Mouse (Mus musculus) intestine, embryonic 14.5 days (tissue): ENCODE measurements around the gene Ascc1. TPM values are rescaled to one million over a fixed set of nuclear protein-coding genes. Genes with fewer than 3 reads are reported as not detected.

Experiments
- ATAC-seq: fragments of 200-750 bp; cut with Nextera tagmentation; replicated peaks from 2 replicates; pipeline ENCODE4 v1.8.0; 2017; ENCODE audit warnings: low read depth, moderate number of reproducible peaks, moderate TSS enrichment, moderate library complexity; ENCODE audit not compliant: low FRiP score, low TSS enrichment
- DNase-seq: peaks from one replicate; pipeline ENCODE4 v3.0.0-alpha.2; 2018; ENCODE audit warnings: low spot score
- H3K27ac ChIP-seq: fragments of 300-500 bp; sonication (generic); 2 replicates; pipeline ENCODE4 v1.5.1; 2014; ENCODE audit warnings: low read depth, mild to moderate bottlenecking, control low read depth
- H3K27me3 ChIP-seq: fragments of 300-500 bp; sonication (generic); replicated peaks from 2 replicates; pipeline ENCODE4 v1.6.1; 2014; ENCODE audit warnings: low read length, control low read depth; ENCODE audit not compliant: control insufficient read depth, insufficient read depth
- H3K36me3 ChIP-seq: fragments of 300-500 bp; sonication (generic); 2 replicates; pipeline ENCODE4 v1.6.1; 2014; ENCODE audit warnings: low read length, control low read depth; ENCODE audit not compliant: control insufficient read depth, insufficient read depth
- H3K4me1 ChIP-seq: fragments of 300-500 bp; sonication (generic); replicated peaks from 2 replicates; pipeline ENCODE4 v1.6.1; 2014; ENCODE audit warnings: low read length, control low read depth, mixed read lengths; ENCODE audit not compliant: control insufficient read depth, insufficient read depth
- H3K4me2 ChIP-seq: fragments of 300-500 bp; sonication (generic); 2 replicates; pipeline ENCODE4 v1.6.1; 2014; ENCODE audit warnings: low read length
- H3K4me3 ChIP-seq: fragments of 300-500 bp; sonication (generic); 2 replicates; pipeline ENCODE4 v1.5.1; 2014; ENCODE audit warnings: low read depth, low read length, control low read depth, mixed read lengths
- H3K9ac ChIP-seq: fragments of 300-500 bp; sonication (generic); 2 replicates; pipeline ENCODE4 v1.6.1; 2014; ENCODE audit warnings: mild to moderate bottlenecking, low read length
- H3K9me3 ChIP-seq: fragments of 300-500 bp; sonication (generic); 2 replicates; pipeline ENCODE4 v1.6.1; 2016; ENCODE audit warnings: low read length, control low read depth; ENCODE audit not compliant: control insufficient read depth
- WGBS: fragments of 180-500 bp; shearing (Covaris S2); extraction: QIAGEN DNeasy Blood & Tissue Kit; methylation state at CpG from one replicate; pipeline ENCODE4 v1.1.7; 2014; 5-methylcytosine and 5-hydroxymethylcytosine counted together
- polyA plus RNA-seq: library from polyadenylated mRNA; unstranded; fragments of >200 nt; fragmentation: Nextera tagmentation; extraction: Ambion mirVana; gene quantifications from 2 replicates; pipeline ENCODE4 v1.2.1, GENCODE M21; 2014

Ascc1 gene
- polyA plus RNA-seq, 1 experiment from 2014 or later, result 48.2 TPM

- no peak for ATAC-seq
- no peaks in the 10 kb centered on the region for H3K36me3 ChIP-seq
- 0 out of 2 replicates have a peak, but pooled peaks cover 3% of the 10 kb centered on the region for H3K9me3 ChIP-seq
- H3K4me2 ChIP-seq, result peak overlapping the region; percentile 40; the same call in 1 of the 2 replicates
- no peak overlapping the region for H3K4me3 ChIP-seq
- no peaks in the 10 kb centered on the region for H3K27me3 ChIP-seq
- peak overlapping the region; percentile 80 for H3K27ac ChIP-seq
- WGBS, result 35% methylated on average over 9 of the region's 9 CpGs
- peak overlapping the region; percentile 5; the same call in 1 of the 2 replicates for H3K9ac ChIP-seq
- H3K4me1 ChIP-seq, result peaks cover 23% of the 10 kb centered on the region
- no peak for DNase-seq
Measured at GRCm38 (mm10) chr10:59965362-59965695, 37.3 kb upstream of the Ascc1 start.

- Histone ChIP-seq H3K4me3 (no peak overlapping the region), H3K9me3 (0 out of 2 replicates have a peak, but pooled peaks cover 3% of the 10 kb centered on the region), H3K4me1 (peaks cover 27% of the 10 kb centered on the region), H3K27ac (peak overlapping the region; percentile 80; the same call in 1 of the 2 replicates), H3K9ac (no peak overlapping the region), H3K27me3 (no peaks in the 10 kb centered on the region), H3K36me3 (no peaks in the 10 kb centered on the region), H3K4me2 (no peak overlapping the region)
- WGBS, result 70% methylated on average over 8 of the region's 8 CpGs
- ATAC-seq, result no peak
- no peak for DNase-seq
Measured at GRCm38 (mm10) chr10:59965788-59966187, 36.8 kb upstream of the Ascc1 start.

DNA sequence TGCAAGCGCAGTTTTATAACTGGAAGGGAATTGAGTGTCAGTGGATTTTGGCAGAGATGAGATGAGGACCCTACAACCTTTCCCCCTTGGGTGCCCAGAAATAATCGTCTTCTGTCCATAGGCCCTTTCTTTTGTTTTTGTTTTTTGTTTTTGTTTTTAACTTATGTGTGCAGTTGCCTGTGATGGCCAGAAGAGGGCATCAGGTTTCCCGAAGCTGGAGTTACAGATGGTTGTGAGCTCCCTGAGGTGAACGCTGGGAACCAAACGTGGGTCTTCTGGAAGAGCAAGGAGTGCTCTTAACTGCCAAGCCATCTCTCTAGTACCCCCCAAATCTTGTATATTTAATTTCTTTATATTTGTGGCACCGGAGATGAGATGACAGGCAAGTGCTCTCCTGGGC, 35.9 kb upstream of the Ascc1 start:
- H3K27me3 ChIP-seq, result no peaks in the 10 kb centered on the region
- peaks cover 31% of the 10 kb centered on the region for H3K4me1 ChIP-seq
- H3K9ac ChIP-seq, result no peak overlapping the region
- no peak overlapping the region for H3K4me3 ChIP-seq
- H3K9me3 ChIP-seq, result 0 out of 2 replicates have a peak, but pooled peaks cover 3% of the 10 kb centered on the region
- H3K36me3 ChIP-seq, result no peaks in the 10 kb centered on the region
- H3K27ac ChIP-seq, result no peak overlapping the region
- ATAC-seq (no peak), DNase-seq (no peak)
- WGBS, result 91% methylated on average over 6 of the region's 6 CpGs
- no peak overlapping the region for H3K4me2 ChIP-seq

GRCm38 (mm10) chr10:59967309-59967942, 35.2 kb upstream of the Ascc1 start:
- Histone ChIP-seq H3K9ac (no peak overlapping the region), H3K27ac (no peak overlapping the region), H3K4me3 (no peak overlapping the region), H3K36me3 (no peaks in the 10 kb centered on the region), H3K4me2 (no peak overlapping the region), H3K27me3 (no peaks in the 10 kb centered on the region), H3K4me1 (peaks cover 31% of the 10 kb centered on the region), H3K9me3 (0 out of 2 replicates have a peak, but pooled peaks cover 3% of the 10 kb centered on the region)
- DNase-seq, result no peak
- WGBS, result 81% methylated on average over 6 of the region's 6 CpGs
- no peak for ATAC-seq

DNA sequence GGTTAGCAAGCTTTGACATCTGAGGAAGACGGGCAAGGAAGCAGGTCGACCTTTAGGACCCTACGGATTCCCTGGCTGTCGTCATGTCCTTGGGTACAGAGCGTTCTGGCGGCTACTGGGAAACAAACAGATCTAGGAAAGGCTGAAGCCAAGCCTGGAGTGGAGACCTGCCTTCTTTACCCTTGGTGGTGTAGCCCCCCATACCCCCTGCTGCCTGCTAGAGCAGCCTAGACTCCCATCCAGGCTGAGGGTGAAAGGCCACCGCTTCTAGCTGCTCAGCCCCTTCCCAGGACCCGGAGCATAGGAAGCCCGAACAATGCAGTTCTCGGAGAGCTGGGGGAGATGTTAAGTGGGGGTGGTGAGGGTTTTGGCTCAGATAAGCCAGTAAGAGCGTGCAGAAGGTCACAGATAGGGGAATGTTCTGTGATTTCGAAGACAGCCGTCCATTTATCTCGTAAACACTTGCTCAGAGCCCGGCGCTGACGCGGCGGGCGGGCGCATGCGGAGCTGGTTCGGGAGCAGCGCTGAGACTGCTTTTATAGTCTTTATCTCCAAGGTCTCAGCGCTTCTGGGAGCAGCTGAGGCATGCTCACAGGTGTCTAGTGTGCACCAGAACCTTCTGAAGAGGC, 32.7 kb upstream of the Ascc1 start:
- no peaks in the 10 kb centered on the region for H3K36me3 ChIP-seq
- WGBS, result under 1% methylated on average over 25 of the region's 25 CpGs
- peaks cover 47% of the 10 kb centered on the region for H3K4me1 ChIP-seq
- H3K4me3 ChIP-seq, result peak overlapping the region; percentile 45
- peak overlapping the region; percentile 71 for H3K9ac ChIP-seq
- peak overlapping the region; percentile 79 for H3K27ac ChIP-seq
- DNase-seq (peak; percentile 83), ATAC-seq (peak; percentile 30; the same call in 1 of the 2 replicates)
- 0 out of 2 replicates have a peak, but pooled peaks cover 3% of the 10 kb centered on the region for H3K9me3 ChIP-seq
- peak overlapping the region; percentile 85 for H3K4me2 ChIP-seq
- no peaks in the 10 kb centered on the region for H3K27me3 ChIP-seq

- peak overlapping the region; percentile 79 for H3K27ac ChIP-seq
- no peak for ATAC-seq
- 26% methylated on average over 6 of the region's 6 CpGs for WGBS
- H3K9me3 ChIP-seq, result 0 out of 2 replicates have a peak, but pooled peaks cover 3% of the 10 kb centered on the region
- peak overlapping the region; percentile 45 for H3K4me3 ChIP-seq
- no peaks in the 10 kb centered on the region for H3K36me3 ChIP-seq
- peak overlapping the region; percentile 85 for H3K4me2 ChIP-seq
- no peaks in the 10 kb centered on the region for H3K27me3 ChIP-seq
- peak overlapping the region; percentile 71 for H3K9ac ChIP-seq
- peaks cover 42% of the 10 kb centered on the region for H3K4me1 ChIP-seq
- DNase-seq, result no peak
Measured at GRCm38 (mm10) chr10:59970450-59971062, 32.0 kb upstream of the Ascc1 start.

- Histone ChIP-seq H3K36me3 (no peaks in the 10 kb centered on the region), H3K4me2 (no peak overlapping the region)
Measured at GRCm38 (mm10) chr10:59971813-59972212, 30.8 kb upstream of the Ascc1 start.

DNA sequence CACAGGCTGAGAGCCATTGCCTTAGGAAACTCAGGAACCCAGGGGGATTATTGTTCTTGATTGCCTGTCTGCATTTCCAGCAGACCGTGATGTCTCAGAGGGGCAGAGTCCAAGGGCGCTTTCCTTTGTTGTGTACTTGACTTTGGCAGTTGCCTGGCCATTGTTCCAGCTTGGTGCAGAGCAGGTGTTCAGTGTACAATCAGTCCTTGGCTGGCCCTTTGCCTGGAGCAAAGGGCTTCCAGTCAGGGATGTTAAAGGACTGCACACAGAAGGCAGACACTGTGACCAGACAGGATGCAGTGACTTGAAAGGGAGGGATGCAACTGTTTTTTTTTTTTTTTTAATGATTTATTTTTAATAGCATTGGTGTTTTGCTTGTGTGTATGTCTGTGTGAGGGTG, 30.1 kb upstream of the Ascc1 start:
- no peak overlapping the region for H3K4me3 ChIP-seq
- WGBS, result 71% methylated on average over 2 of the region's 2 CpGs
- no peak overlapping the region for H3K27ac ChIP-seq
- no peak overlapping the region for H3K9ac ChIP-seq
- no peaks in the 10 kb centered on the region for H3K36me3 ChIP-seq
- H3K27me3 ChIP-seq, result no peaks in the 10 kb centered on the region
- ATAC-seq, result no peak
- peaks cover 35% of the 10 kb centered on the region for H3K4me1 ChIP-seq
- no peak for DNase-seq
- H3K4me2 ChIP-seq, result no peak overlapping the region
- H3K9me3 ChIP-seq, result no peaks in the 10 kb centered on the region

More at GRCm38 (mm10) chr10:59971813-59972212, 30.8 kb upstream of the Ascc1 start:
- no peak overlapping the region for H3K4me3 ChIP-seq
- WGBS, result 89% methylated on average over 8 of the region's 8 CpGs
- H3K27ac ChIP-seq, result no peak overlapping the region
- peaks cover 35% of the 10 kb centered on the region for H3K4me1 ChIP-seq
- H3K27me3 ChIP-seq, result no peaks in the 10 kb centered on the region
- DNase-seq (no peak), ATAC-seq (no peak)
- H3K9ac ChIP-seq, result no peak overlapping the region
- 0 out of 2 replicates have a peak, but pooled peaks cover 2% of the 10 kb centered on the region for H3K9me3 ChIP-seq
